ENCODE assay signal across 25 mouse cellular contexts in the genomic region with DNA sequence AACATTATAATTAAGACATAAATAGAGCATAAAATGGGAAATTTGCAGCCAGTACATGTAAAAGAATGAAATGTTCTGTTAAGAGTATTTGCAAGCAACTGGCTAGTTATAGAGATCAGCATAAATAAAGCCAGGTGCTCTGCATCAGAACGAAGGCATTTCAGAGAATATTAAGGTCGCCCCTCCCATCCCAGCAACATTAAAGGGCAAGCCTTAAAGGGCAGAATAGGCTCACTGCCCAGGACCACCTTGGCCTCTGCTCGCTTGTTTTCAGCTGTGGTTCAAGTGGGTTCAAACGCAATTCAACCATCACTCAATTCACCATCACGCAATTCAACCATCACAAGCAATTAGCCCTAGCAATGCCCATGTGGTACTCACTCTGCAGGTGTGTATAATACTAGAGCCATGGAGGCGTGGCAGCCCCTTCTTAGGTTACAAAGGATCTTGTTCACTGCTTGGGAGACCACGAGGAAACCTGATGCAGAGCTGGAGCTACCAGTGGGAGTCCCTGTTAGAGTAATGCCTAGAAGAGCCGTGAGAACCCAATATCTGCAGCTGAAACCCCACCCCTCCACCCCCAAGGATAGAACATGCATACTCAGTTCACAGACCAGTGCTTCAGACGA. TPM values are rescaled to one million over a fixed set of nuclear protein-coding genes. Genes with fewer than 3 reads are reported as not detected.
A peak's percentile ranks its signal among the peaks of the same experiment; 100 is the strongest.
DNase-seq lines count a peak whose midpoint lies in the region; ATAC-seq lines count a peak whose summit lies in the region.
"Had no signal": no experiment of that assay in that cellular context is flagged by ENCODE, and none has a peak within 500 bp of the region (broad histone marks: within the 10 kb centered on the region; RNA-seq: fewer than 3 reads in every experiment).

No protein-coding gene starts in this region.

- H3K4me3 ChIP-seq in kidney, embryonic 15.5 days (replicated peaks): no peak overlapping the region
- H3K4me3 ChIP-seq in embryonic facial prominence, embryonic 11.5 days (ENCODE audit: low read depth, low read length): no peak overlapping the region
- no peak overlapping the region for H3K4me3 ChIP-seq in embryonic facial prominence, embryonic 14.5 days (ENCODE audit: low read depth, low read length)
- H3K4me3 ChIP-seq in limb, embryonic 12.5 days (replicated peaks): no peak overlapping the region
- H3K4me3 ChIP-seq: forebrain, embryonic 13.5 days; layer of hippocampus, adult 2 months; liver, embryonic 12.5 days had no signal

- no peak overlapping the region for H3K9ac ChIP-seq in kidney, embryonic 15.5 days
- no peak overlapping the region for H3K9ac ChIP-seq in embryonic facial prominence, embryonic 11.5 days (replicated peaks; ENCODE audit: low read length)
- H3K9ac ChIP-seq in embryonic facial prominence, embryonic 14.5 days (ENCODE audit: low read depth, low read length): no peak overlapping the region
- no peak overlapping the region for H3K9ac ChIP-seq in limb, embryonic 12.5 days (replicated peaks)
- H3K9ac ChIP-seq: forebrain, embryonic 13.5 days; hindbrain, embryonic 14.5 days; liver, embryonic 12.5 days; liver, postnatal 0 days had no signal

- ATAC-seq in kidney, embryonic 15.5 days (replicated peaks; ENCODE audit: low FRiP score): peak; percentile 90
- peak; percentile 86 for ATAC-seq in embryonic facial prominence, embryonic 11.5 days (replicated peaks; ENCODE audit: insufficient number of reproducible peaks, low FRiP score, low TSS enrichment, low read depth)
- peak; percentile 93 for ATAC-seq in embryonic facial prominence, embryonic 14.5 days (ENCODE audit: low read depth)
- ATAC-seq in limb, embryonic 12.5 days (ENCODE audit: insufficient number of reproducible peaks, insufficient read depth, low FRiP score, low TSS enrichment, low read depth): peak; percentile 83
- ATAC-seq: CD4-positive, CD25-positive, alpha-beta regulatory T cell, adult 4 months; forebrain, embryonic 13.5 days; intestine, postnatal 0 days; liver, embryonic 12.5 days; liver, postnatal 0 days had no signal

- no peaks in the 10 kb centered on the region for H3K36me3 ChIP-seq in kidney, embryonic 15.5 days
- no peaks in the 10 kb centered on the region for H3K36me3 ChIP-seq in embryonic facial prominence, embryonic 11.5 days (replicated peaks; ENCODE audit: control insufficient read depth, insufficient read depth, low read depth, low read length)
- no peaks in the 10 kb centered on the region for H3K36me3 ChIP-seq in embryonic facial prominence, embryonic 14.5 days (ENCODE audit: control insufficient read depth, insufficient read depth, low read length)
- H3K36me3 ChIP-seq in limb, embryonic 12.5 days: no peaks in the 10 kb centered on the region
- H3K36me3 ChIP-seq: liver, embryonic 12.5 days had no signal

- H3K4me1 ChIP-seq in kidney, embryonic 15.5 days: no peaks in the 10 kb centered on the region
- no peaks in the 10 kb centered on the region for H3K4me1 ChIP-seq in embryonic facial prominence, embryonic 11.5 days (ENCODE audit: control insufficient read depth, insufficient read depth, low read length)
- no peaks in the 10 kb centered on the region for H3K4me1 ChIP-seq in embryonic facial prominence, embryonic 14.5 days (ENCODE audit: control insufficient read depth, insufficient read depth, low read length)
- 0 out of 2 replicates have a peak, but pooled peaks cover 3% of the 10 kb centered on the region for H3K4me1 ChIP-seq in limb, embryonic 12.5 days (replicated peaks)
- H3K4me1 ChIP-seq: forebrain, embryonic 13.5 days; liver, embryonic 12.5 days had no signal

- no peak for DNase-seq in kidney, postnatal 14 days
- DNase-seq in embryonic facial prominence, embryonic 11.5 days (ENCODE audit: low spot score): peak; percentile 52
- peak; percentile 71 for DNase-seq in embryonic facial prominence, embryonic 14.5 days (ENCODE audit: low spot score)
- no peak for DNase-seq in lung, adult 18-20 months
- DNase-seq in thymus, postnatal 36 days: no peak
- DNase-seq: adrenal gland, postnatal 14 days; cerebellum, adult 11-12 months; cerebellum, adult 9-11 months; gastrocnemius, postnatal 25 days; heart, adult 18-20 months; kidney, postnatal 10 days; liver, postnatal 0 days; lung, postnatal 14 days; midbrain, embryonic 14.5 days; thymus, adult 2 months had no signal

- WGBS in kidney, embryonic 15.5 days: 52% methylated on average over 9 of the region's 9 CpGs
- WGBS in embryonic facial prominence, embryonic 11.5 days: 47% methylated on average over 9 of the region's 9 CpGs
- 40% methylated on average over 9 of the region's 9 CpGs for WGBS in embryonic facial prominence, embryonic 14.5 days
- WGBS in limb, embryonic 12.5 days: 44% methylated on average over 9 of the region's 9 CpGs

- peaks cover 47% of the 10 kb centered on the region for H3K27me3 ChIP-seq in kidney, embryonic 15.5 days
- H3K27me3 ChIP-seq in embryonic facial prominence, embryonic 11.5 days (ENCODE audit: control insufficient read depth, insufficient read depth, low read length): no peaks in the 10 kb centered on the region
- H3K27me3 ChIP-seq in embryonic facial prominence, embryonic 14.5 days (replicated peaks; ENCODE audit: control insufficient read depth, insufficient read depth, low read length): peaks cover 7% of the 10 kb centered on the region
- peaks cover 40% of the 10 kb centered on the region for H3K27me3 ChIP-seq in limb, embryonic 12.5 days

- no peak overlapping the region for H3K4me2 ChIP-seq in kidney, embryonic 15.5 days
- H3K4me2 ChIP-seq in embryonic facial prominence, embryonic 11.5 days (ENCODE audit: low read depth, low read length): no peak overlapping the region
- no peak overlapping the region for H3K4me2 ChIP-seq in embryonic facial prominence, embryonic 14.5 days (ENCODE audit: low read depth, low read length)
- H3K4me2 ChIP-seq in limb, embryonic 12.5 days: no peak overlapping the region
- H3K4me2 ChIP-seq: forebrain, embryonic 13.5 days; heart, embryonic 11.5 days; hindbrain, embryonic 14.5 days; liver, embryonic 12.5 days had no signal

- no peaks in the 10 kb centered on the region for H3K9me3 ChIP-seq in kidney, embryonic 15.5 days (replicated peaks)
- H3K9me3 ChIP-seq in embryonic facial prominence, embryonic 11.5 days (replicated peaks; ENCODE audit: control insufficient read depth, low read length): no peaks in the 10 kb centered on the region
- no peaks in the 10 kb centered on the region for H3K9me3 ChIP-seq in embryonic facial prominence, embryonic 14.5 days (ENCODE audit: control insufficient read depth, low read length)
- no peaks in the 10 kb centered on the region for H3K9me3 ChIP-seq in limb, embryonic 12.5 days
- H3K9me3 ChIP-seq: forebrain, embryonic 13.5 days; liver, embryonic 12.5 days had no signal

- H3K27ac ChIP-seq in kidney, embryonic 15.5 days: no peak overlapping the region
- no peak overlapping the region for H3K27ac ChIP-seq in embryonic facial prominence, embryonic 11.5 days (replicated peaks; ENCODE audit: low read depth, low read length)
- H3K27ac ChIP-seq in embryonic facial prominence, embryonic 14.5 days (replicated peaks; ENCODE audit: low read depth, low read length): no peak overlapping the region
- H3K27ac ChIP-seq in limb, embryonic 12.5 days: no peak overlapping the region
- H3K27ac ChIP-seq: forebrain, embryonic 13.5 days; hindbrain, embryonic 14.5 days; layer of hippocampus, adult 2 months; liver, embryonic 12.5 days had no signal

RNA-seq across cellular contexts. Expression of a gene that starts 24.7 kb away (rescaled TPM):
- polyA plus RNA-seq in kidney, embryonic 15.5 days (2015; fragmentation: Nextera tagmentation; extraction: Ambion mirVana): 0.17 TPM in 2 replicates
- polyA plus RNA-seq in embryonic facial prominence, embryonic 11.5 days (2014; fragmentation: Nextera tagmentation; extraction: Ambion mirVana): 0.07 TPM in 1 of 2 replicates, not detected in the other
- 0.36 and 0.47 TPM in 2 replicates for polyA plus RNA-seq in embryonic facial prominence, embryonic 14.5 days (2014; fragmentation: Nextera tagmentation; extraction: Ambion mirVana)
- polyA plus RNA-seq in limb, embryonic 12.5 days (2016; fragmentation: Nextera tagmentation; extraction: Ambion mirVana): 0.14 and 0.32 TPM in 2 replicates
- polyA plus RNA-seq: neural tube, embryonic 14.5 days had no signal

RNA-seq across cellular contexts. Expression of a gene that starts 30.3 kb away (rescaled TPM):
- 2,736 and 2,813 TPM in 2 replicates for polyA plus RNA-seq in kidney, embryonic 15.5 days (2015; fragmentation: Nextera tagmentation; extraction: Ambion mirVana)
- 3,139 and 3,175 TPM in 2 replicates for polyA plus RNA-seq in embryonic facial prominence, embryonic 11.5 days (2014; fragmentation: Nextera tagmentation; extraction: Ambion mirVana)
- polyA plus RNA-seq in embryonic facial prominence, embryonic 14.5 days (2014; fragmentation: Nextera tagmentation; extraction: Ambion mirVana): 2,773 and 2,890 TPM in 2 replicates
- 1,832 and 1,847 TPM in 2 replicates for polyA plus RNA-seq in limb, embryonic 12.5 days (2016; fragmentation: Nextera tagmentation; extraction: Ambion mirVana)

Comparison
In these comparisons a context has a peak if more than half of its experiments do, and no peak if none do; other contexts are left out.
1. DNase-seq: peak in embryonic facial prominence, embryonic 11.5 days (single experiment) and embryonic facial prominence, embryonic 14.5 days (single experiment); none in kidney, postnatal 14 days (single experiment), lung, adult 18-20 months (0 of 2) and thymus, postnatal 36 days (0 of 2).
2. Peak in every context shown above with its lines, with median percentiles within 50 percentile points of each other: ATAC-seq.